Comparison of ENCODE assay signal across 9 mouse cellular contexts in genomic region chr14:72158537-72159323, GRCm38 (mm10).
DNase-seq lines count a peak whose midpoint lies in the region; ATAC-seq and TF ChIP-seq lines count a peak whose summit lies in the region.
"Had no signal": no experiment of that assay in that cellular context is flagged by ENCODE, and none has a peak within 500 bp of the region (broad histone marks: within the 10 kb centered on the region; RNA-seq: fewer than 3 reads in every experiment).

No protein-coding gene starts in this region.

- no peaks in the 10 kb centered on the region for H3K36me3 ChIP-seq in heart, embryonic 10.5 days
- H3K36me3 ChIP-seq in heart, embryonic 16.5 days (ENCODE audit: control insufficient read depth, insufficient read depth) = no peaks in the 10 kb centered on the region
- no peaks in the 10 kb centered on the region for H3K36me3 ChIP-seq in limb, embryonic 14.5 days (ENCODE audit: control insufficient read depth, insufficient read depth, low read length)

- peak overlapping the region; percentile 38; the same call in 1 of the 2 replicates for H3K4me2 ChIP-seq in heart, embryonic 16.5 days (ENCODE audit: low read depth, low read length)
- H3K4me2 ChIP-seq in limb, embryonic 14.5 days (replicated peaks; ENCODE audit: low read depth, low read length, severe bottlenecking) = peak overlapping the region; percentile 50

- no peaks in the 10 kb centered on the region for H3K4me1 ChIP-seq in heart, embryonic 10.5 days
- H3K4me1 ChIP-seq in heart, embryonic 16.5 days (ENCODE audit: control insufficient read depth, insufficient read depth, low read length) = no peaks in the 10 kb centered on the region
- H3K4me1 ChIP-seq in limb, embryonic 14.5 days (ENCODE audit: control insufficient read depth, insufficient read depth, low read length) = 0 out of 2 replicates have a peak, but pooled peaks cover 4% of the 10 kb centered on the region

- peak overlapping the region; percentile 7; the same call in 1 of the 2 replicates for H3K4me3 ChIP-seq in heart, embryonic 10.5 days
- H3K4me3 ChIP-seq in heart, embryonic 16.5 days (ENCODE audit: low read length) = no peak overlapping the region
- H3K4me3 ChIP-seq in limb, embryonic 14.5 days (replicated peaks; ENCODE audit: low read length) = peak overlapping the region; percentile 15; the same call in 1 of the 2 replicates
- H3K4me3 ChIP-seq: erythroblast, embryonic 14.5 days had no signal

- WGBS in heart, embryonic 10.5 days = 33% methylated on average over 13 of the region's 13 CpGs
- WGBS in heart, embryonic 16.5 days = 27% methylated on average over 13 of the region's 13 CpGs
- WGBS in limb, embryonic 14.5 days = 3% methylated on average over 13 of the region's 13 CpGs

- H3K9ac ChIP-seq in heart, embryonic 16.5 days (ENCODE audit: low read length) = no peak overlapping the region
- peak overlapping the region; percentile 28; the same call in 1 of the 2 replicates for H3K9ac ChIP-seq in limb, embryonic 14.5 days (ENCODE audit: low read depth, low read length, severe bottlenecking)

- peak; percentile 61 for DNase-seq in heart, embryonic 10.5 days (ENCODE audit: low spot score)
- no peak for DNase-seq in heart, adult 8-10 months (ENCODE audit: low spot score)
- peak; percentile 76 for DNase-seq in brain, embryonic 14.5 days (ENCODE audit: low read depth)
- DNase-seq in limb, embryonic 14.5 days (ENCODE audit: low spot score) = peak; percentile 68
- peak; percentile 33 for DNase-seq in retina, postnatal 1 day
- DNase-seq in thymus, postnatal 36 days = no peak

- 0 out of 2 replicates have a peak overlapping the region, but pooled peaks have one; percentile 16 for H3K27ac ChIP-seq in heart, embryonic 10.5 days
- H3K27ac ChIP-seq in heart, embryonic 16.5 days (ENCODE audit: low read length) = no peak overlapping the region
- no peak overlapping the region for H3K27ac ChIP-seq in limb, embryonic 14.5 days (replicated peaks; ENCODE audit: low read depth, low read length)

- TF ChIP-seq POLR2A in brain, embryonic 14.5 days (IDR thresholded peaks at IDR 0.05; ENCODE audit: borderline replicate concordance, extremely low read depth, insufficient read depth, insufficient read length, poor library complexity, severe bottlenecking) = no peak
- no peak for TF ChIP-seq POLR2A in limb, embryonic 14.5 days (IDR thresholded peaks at IDR 0.05; ENCODE audit: borderline replicate concordance, extremely low read depth, insufficient read depth, insufficient read length)

- no peaks in the 10 kb centered on the region for H3K9me3 ChIP-seq in heart, embryonic 10.5 days
- no peaks in the 10 kb centered on the region for H3K9me3 ChIP-seq in heart, embryonic 16.5 days (replicated peaks; ENCODE audit: control insufficient read depth, low read length)
- H3K9me3 ChIP-seq in limb, embryonic 14.5 days (ENCODE audit: control insufficient read depth, low read length) = no peaks in the 10 kb centered on the region

- no peak for TF ChIP-seq CTCF in brain, embryonic 14.5 days (IDR thresholded peaks at IDR 0.05; ENCODE audit: borderline replicate concordance, extremely low read depth, insufficient read depth, insufficient read length)

- no peaks in the 10 kb centered on the region for H3K27me3 ChIP-seq in heart, embryonic 10.5 days (ENCODE audit: insufficient read depth, poor library complexity, severe bottlenecking)
- no peaks in the 10 kb centered on the region for H3K27me3 ChIP-seq in heart, embryonic 16.5 days (ENCODE audit: control insufficient read depth, insufficient read depth, low read length)
- no peaks in the 10 kb centered on the region for H3K27me3 ChIP-seq in limb, embryonic 14.5 days (ENCODE audit: control insufficient read depth, insufficient read depth, low read length)

- ATAC-seq in heart, embryonic 16.5 days (replicated peaks; ENCODE audit: extremely low read depth, insufficient read depth, low FRiP score) = no peak
- ATAC-seq in limb, embryonic 14.5 days (ENCODE audit: low FRiP score, low read depth) = peak; percentile 71
- ATAC-seq in megakaryocyte-erythroid progenitor cell, adult 5-6 weeks (replicated peaks; ENCODE audit: low FRiP score, low TSS enrichment, poor library complexity, severe bottlenecking) = no peak

Comparison
In these comparisons a context has a peak if more than half of its experiments do, and no peak if none do; other contexts are left out.
1. DNase-seq: peak in heart, embryonic 10.5 days (single experiment), brain, embryonic 14.5 days (single experiment), limb, embryonic 14.5 days (single experiment) and retina, postnatal 1 day (single experiment); none in heart, adult 8-10 months (single experiment) and thymus, postnatal 36 days (0 of 2).